Mouse (Mus musculus): ENCODE data around the gene Mmp28. TPM values are rescaled to one million over a fixed set of nuclear protein-coding genes. Genes with fewer than 3 reads are reported as not detected.

Gene Mmp28
- polyA plus RNA-seq (2017; shearing (Covaris generic)): not detected

GRCm38 (mm10) chr11:83462711-83463244 lies at the start of gene Mmp28:
Mmp28 (minus strand) TSS chr11:83463071.
- no peak for ATAC-seq

GRCm38 (mm10) chr11:83509521-83509920 lies 46.6 kb upstream of the Mmp28 start:
- no peak for ATAC-seq

- no peak for ATAC-seq
Observed at GRCm38 (mm10) chr11:83504308-83504707, 41.4 kb upstream of the Mmp28 start.

- no peak for ATAC-seq
Observed at GRCm38 (mm10) chr11:83495571-83495970, 32.7 kb upstream of the Mmp28 start.

- no peak for ATAC-seq
Observed at GRCm38 (mm10) chr11:83491488-83491887, 28.6 kb upstream of the Mmp28 start.

GRCm38 (mm10) chr11:83473235-83474016 lies 10.6 kb upstream of the Mmp28 start:
- peak; percentile 21 for ATAC-seq

- peak; percentile 99 for ATAC-seq
Observed at GRCm38 (mm10) chr11:83472324-83473234, 9.7 kb upstream of the Mmp28 start, which contains the start of gene Taf15. Taf15 (plus strand) TSS chr11:83473086.

GRCm38 (mm10) chr11:83471766-83472165 lies 8.9 kb upstream of the Mmp28 start:
- ATAC-seq: no peak

- no peak for ATAC-seq
Observed at GRCm38 (mm10) chr11:83468765-83469164, 5.9 kb upstream of the Mmp28 start.

- no peak for ATAC-seq
Observed at GRCm38 (mm10) chr11:83467120-83467652, 4.3 kb upstream of the Mmp28 start.

GRCm38 (mm10) chr11:83465976-83466375 lies 3.1 kb upstream of the Mmp28 start:
- ATAC-seq: no peak

GRCm38 (mm10) chr11:83461462-83462027 lies 1.3 kb downstream of the Mmp28 start:
- no peak for ATAC-seq

GRCm38 (mm10) chr11:83457912-83458601 lies 4.8 kb downstream of the Mmp28 start:
- no peak for ATAC-seq

- ATAC-seq: no peak
Observed at GRCm38 (mm10) chr11:83457257-83457656, 5.6 kb downstream of the Mmp28 start.

- no peak for ATAC-seq
Observed at GRCm38 (mm10) chr11:83455608-83456007, 7.3 kb downstream of the Mmp28 start.

GRCm38 (mm10) chr11:83454548-83454947 lies 8.3 kb downstream of the Mmp28 start:
- ATAC-seq: no peak

GRCm38 (mm10) chr11:83451281-83451680 lies 11.6 kb downstream of the Mmp28 start:
- no peak for ATAC-seq

- ATAC-seq: no peak
Observed at GRCm38 (mm10) chr11:83450550-83450949, 12.3 kb downstream of the Mmp28 start.

- ATAC-seq: no peak
Observed at GRCm38 (mm10) chr11:83449298-83449697, 13.6 kb downstream of the Mmp28 start.

GRCm38 (mm10) chr11:83448927-83449236 lies 14.0 kb downstream of the Mmp28 start:
- ATAC-seq: no peak

- ATAC-seq: no peak
Observed at GRCm38 (mm10) chr11:83448021-83448926, 14.6 kb downstream of the Mmp28 start.

Data from CD4-positive, CD25-positive, alpha-beta regulatory T cell, adult 4 months (primary cell).